Mouse (Mus musculus): ENCODE measurements around the gene Cenpn. TPM values are rescaled to one million over a fixed set of nuclear protein-coding genes. Genes with fewer than 3 reads are reported as not detected.
A peak's percentile ranks its signal among the peaks of the same experiment; 100 is the strongest.

Gene Cenpn
- polyA plus RNA-seq, 1 experiment from 2014 or later = 11.8 TPM

GRCm38 (mm10) chr8:116944385-116944696, 22.8 kb downstream of the Cenpn start:
- H3K4me1 ChIP-seq (ENCODE audit: control insufficient read depth, insufficient read depth, low read length) = peaks cover 15% of the 10 kb centered on the region
- 19% methylated on average over 4 of the region's 4 CpGs for WGBS
- DNase-seq = no peak

GRCm38 (mm10) chr8:116945169-116945910, 23.8 kb downstream of the Cenpn start:
- H3K36me3 ChIP-seq (ENCODE audit: control insufficient read depth, insufficient read depth, low read length) = 0 out of 2 replicates have a peak, but pooled peaks cover 6% of the 10 kb centered on the region
- 89% methylated on average over 9 of the region's 9 CpGs for WGBS
- no peak overlapping the region for H3K27ac ChIP-seq (replicated peaks; ENCODE audit: low read depth, low read length)
- H3K4me1 ChIP-seq (ENCODE audit: control insufficient read depth, insufficient read depth, low read length) = peaks cover 15% of the 10 kb centered on the region
- H3K4me3 ChIP-seq (replicated peaks; ENCODE audit: low read depth, low read length) = no peak overlapping the region
- ATAC-seq (ENCODE audit: low FRiP score, low TSS enrichment) (no peak), DNase-seq (no peak)
- no peaks in the 10 kb centered on the region for H3K9me3 ChIP-seq (ENCODE audit: control insufficient read depth, low read length)
- H3K27me3 ChIP-seq (ENCODE audit: control insufficient read depth, insufficient read depth, low read length) = no peaks in the 10 kb centered on the region
- 0 out of 2 replicates have a peak overlapping the region, but pooled peaks have one; percentile 4 for H3K9ac ChIP-seq (replicated peaks; ENCODE audit: low read length)
- H3K4me2 ChIP-seq (ENCODE audit: low read length) = no peak overlapping the region

More at GRCm38 (mm10) chr8:116944385-116944696, 22.8 kb downstream of the Cenpn start:
- no peak overlapping the region for H3K27ac ChIP-seq (replicated peaks; ENCODE audit: low read depth, low read length)
- H3K4me3 ChIP-seq (replicated peaks; ENCODE audit: low read depth, low read length) = peak overlapping the region; percentile 99
- peak overlapping the region; percentile 92 for H3K9ac ChIP-seq (replicated peaks; ENCODE audit: low read length)
- H3K27me3 ChIP-seq (ENCODE audit: control insufficient read depth, insufficient read depth, low read length) = no peaks in the 10 kb centered on the region
- 0 out of 2 replicates have a peak, but pooled peaks cover 6% of the 10 kb centered on the region for H3K36me3 ChIP-seq (ENCODE audit: control insufficient read depth, insufficient read depth, low read length)
- ATAC-seq (ENCODE audit: low FRiP score, low TSS enrichment) = no peak
- H3K9me3 ChIP-seq (ENCODE audit: control insufficient read depth, low read length) = no peaks in the 10 kb centered on the region
- peak overlapping the region; percentile 96 for H3K4me2 ChIP-seq (ENCODE audit: low read length)

GRCm38 (mm10) chr8:116946268-116946838, 24.8 kb downstream of the Cenpn start:
- Histone ChIP-seq H3K27ac (replicated peaks; ENCODE audit: low read depth, low read length) (no peak overlapping the region), H3K4me2 (ENCODE audit: low read length) (no peak overlapping the region), H3K27me3 (ENCODE audit: control insufficient read depth, insufficient read depth, low read length) (no peaks in the 10 kb centered on the region), H3K4me3 (replicated peaks; ENCODE audit: low read depth, low read length) (no peak overlapping the region), H3K9ac (replicated peaks; ENCODE audit: low read length) (no peak overlapping the region), H3K36me3 (ENCODE audit: control insufficient read depth, insufficient read depth, low read length) (0 out of 2 replicates have a peak, but pooled peaks cover 6% of the 10 kb centered on the region), H3K9me3 (ENCODE audit: control insufficient read depth, low read length) (no peaks in the 10 kb centered on the region), H3K4me1 (ENCODE audit: control insufficient read depth, insufficient read depth, low read length) (peaks cover 15% of the 10 kb centered on the region)
- no peak for DNase-seq
- 89% methylated on average over 21 of the region's 21 CpGs for WGBS
- ATAC-seq (ENCODE audit: low FRiP score, low TSS enrichment) = no peak

- Histone ChIP-seq H3K4me3 (replicated peaks; ENCODE audit: low read depth, low read length) (no peak overlapping the region), H3K27me3 (ENCODE audit: control insufficient read depth, insufficient read depth, low read length) (no peaks in the 10 kb centered on the region), H3K36me3 (ENCODE audit: control insufficient read depth, insufficient read depth, low read length) (0 out of 2 replicates have a peak, but pooled peaks cover 6% of the 10 kb centered on the region), H3K4me1 (ENCODE audit: control insufficient read depth, insufficient read depth, low read length) (peaks cover 15% of the 10 kb centered on the region), H3K9me3 (ENCODE audit: control insufficient read depth, low read length) (no peaks in the 10 kb centered on the region), H3K4me2 (ENCODE audit: low read length) (no peak overlapping the region), H3K9ac (replicated peaks; ENCODE audit: low read length) (no peak overlapping the region), H3K27ac (replicated peaks; ENCODE audit: low read depth, low read length) (no peak overlapping the region)
- DNase-seq (no peak), ATAC-seq (ENCODE audit: low FRiP score, low TSS enrichment) (no peak)
- 93% methylated on average over 6 of the region's 6 CpGs for WGBS
Measured at GRCm38 (mm10) chr8:116946851-116947250, 25.3 kb downstream of the Cenpn start.

- ATAC-seq (ENCODE audit: low FRiP score, low TSS enrichment) = no peak
- no peak overlapping the region for H3K27ac ChIP-seq (replicated peaks; ENCODE audit: low read depth, low read length)
- no peak overlapping the region for H3K9ac ChIP-seq (replicated peaks; ENCODE audit: low read length)
- no peaks in the 10 kb centered on the region for H3K27me3 ChIP-seq (ENCODE audit: control insufficient read depth, insufficient read depth, low read length)
- no peak overlapping the region for H3K4me2 ChIP-seq (ENCODE audit: low read length)
- DNase-seq = no peak
- H3K36me3 ChIP-seq (ENCODE audit: control insufficient read depth, insufficient read depth, low read length) = 0 out of 2 replicates have a peak, but pooled peaks cover 6% of the 10 kb centered on the region
- peaks cover 15% of the 10 kb centered on the region for H3K4me1 ChIP-seq (ENCODE audit: control insufficient read depth, insufficient read depth, low read length)
- no peaks in the 10 kb centered on the region for H3K9me3 ChIP-seq (ENCODE audit: control insufficient read depth, low read length)
- WGBS = 95% methylated on average over 7 of the region's 7 CpGs
- no peak overlapping the region for H3K4me3 ChIP-seq (replicated peaks; ENCODE audit: low read depth, low read length)
Measured at GRCm38 (mm10) chr8:116947589-116947988, 26.1 kb downstream of the Cenpn start.

- no peak overlapping the region for H3K4me2 ChIP-seq (ENCODE audit: low read length)
- no peaks in the 10 kb centered on the region for H3K4me1 ChIP-seq (ENCODE audit: control insufficient read depth, insufficient read depth, low read length)
- no peaks in the 10 kb centered on the region for H3K9me3 ChIP-seq (ENCODE audit: control insufficient read depth, low read length)
- DNase-seq = no peak
- H3K27me3 ChIP-seq (ENCODE audit: control insufficient read depth, insufficient read depth, low read length) = no peaks in the 10 kb centered on the region
- no peak for ATAC-seq (ENCODE audit: low FRiP score, low TSS enrichment)
- 82% methylated on average over 5 of the region's 5 CpGs for WGBS
- peaks cover 34% of the 10 kb centered on the region for H3K36me3 ChIP-seq (ENCODE audit: control insufficient read depth, insufficient read depth, low read length)
- no peak overlapping the region for H3K4me3 ChIP-seq (replicated peaks; ENCODE audit: low read depth, low read length)
- no peak overlapping the region for H3K9ac ChIP-seq (replicated peaks; ENCODE audit: low read length)
- no peak overlapping the region for H3K27ac ChIP-seq (replicated peaks; ENCODE audit: low read depth, low read length)
Measured at GRCm38 (mm10) chr8:116951369-116951768, 29.8 kb downstream of the Cenpn start.

GRCm38 (mm10) chr8:116951778-116952177, 30.2 kb downstream of the Cenpn start:
- H3K4me1 ChIP-seq (ENCODE audit: control insufficient read depth, insufficient read depth, low read length) = no peaks in the 10 kb centered on the region
- H3K9me3 ChIP-seq (ENCODE audit: control insufficient read depth, low read length) = no peaks in the 10 kb centered on the region
- no peaks in the 10 kb centered on the region for H3K27me3 ChIP-seq (ENCODE audit: control insufficient read depth, insufficient read depth, low read length)
- no peak overlapping the region for H3K4me3 ChIP-seq (replicated peaks; ENCODE audit: low read depth, low read length)
- H3K36me3 ChIP-seq (ENCODE audit: control insufficient read depth, insufficient read depth, low read length) = peaks cover 39% of the 10 kb centered on the region
- H3K9ac ChIP-seq (replicated peaks; ENCODE audit: low read length) = no peak overlapping the region
- H3K4me2 ChIP-seq (ENCODE audit: low read length) = no peak overlapping the region
- DNase-seq = no peak
- WGBS = 96% methylated on average over 2 of the region's 2 CpGs
- no peak overlapping the region for H3K27ac ChIP-seq (replicated peaks; ENCODE audit: low read depth, low read length)
- ATAC-seq (ENCODE audit: low FRiP score, low TSS enrichment) = no peak

- DNase-seq = no peak
- ATAC-seq (ENCODE audit: low FRiP score, low TSS enrichment) = no peak
- Histone ChIP-seq H3K36me3 (ENCODE audit: control insufficient read depth, insufficient read depth, low read length) (peaks cover 45% of the 10 kb centered on the region), H3K4me2 (ENCODE audit: low read length) (no peak overlapping the region), H3K27me3 (ENCODE audit: control insufficient read depth, insufficient read depth, low read length) (no peaks in the 10 kb centered on the region), H3K9me3 (ENCODE audit: control insufficient read depth, low read length) (no peaks in the 10 kb centered on the region), H3K4me1 (ENCODE audit: control insufficient read depth, insufficient read depth, low read length) (no peaks in the 10 kb centered on the region), H3K27ac (replicated peaks; ENCODE audit: low read depth, low read length) (no peak overlapping the region), H3K9ac (replicated peaks; ENCODE audit: low read length) (no peak overlapping the region), H3K4me3 (replicated peaks; ENCODE audit: low read depth, low read length) (no peak overlapping the region)
- WGBS = 95% methylated on average over 8 of the region's 8 CpGs
Measured at GRCm38 (mm10) chr8:116952428-116952827, 30.9 kb downstream of the Cenpn start.

GRCm38 (mm10) chr8:116954415-116954814, 32.9 kb downstream of the Cenpn start:
- ATAC-seq (ENCODE audit: low FRiP score, low TSS enrichment) (no peak), DNase-seq (no peak)
- no peak overlapping the region for H3K9ac ChIP-seq (replicated peaks; ENCODE audit: low read length)
- H3K4me2 ChIP-seq (ENCODE audit: low read length) = no peak overlapping the region
- H3K27ac ChIP-seq (replicated peaks; ENCODE audit: low read depth, low read length) = no peak overlapping the region
- H3K27me3 ChIP-seq (ENCODE audit: control insufficient read depth, insufficient read depth, low read length) = no peaks in the 10 kb centered on the region
- H3K4me1 ChIP-seq (ENCODE audit: control insufficient read depth, insufficient read depth, low read length) = no peaks in the 10 kb centered on the region
- no peaks in the 10 kb centered on the region for H3K9me3 ChIP-seq (ENCODE audit: control insufficient read depth, low read length)
- H3K36me3 ChIP-seq (ENCODE audit: control insufficient read depth, insufficient read depth, low read length) = peaks cover 64% of the 10 kb centered on the region
- 92% methylated on average over 9 of the region's 9 CpGs for WGBS
- no peak overlapping the region for H3K4me3 ChIP-seq (replicated peaks; ENCODE audit: low read depth, low read length)

Data from midbrain, embryonic 14.5 days (tissue).